Mouse (Mus musculus): ENCODE results near the gene Chuk. TPM values are rescaled to one million over a fixed set of nuclear protein-coding genes. Genes with fewer than 3 reads are reported as not detected.
A peak's percentile ranks its signal among the peaks of the same experiment; 100 is the strongest.

The Chuk gene
- polyA plus RNA-seq, 1 experiment from 2014 or later: 37.4 TPM

GRCm38 (mm10) chr19:44107661-44108521 is 611 bp upstream of the Chuk start:
- Histone ChIP-seq H3K9ac (peak overlapping the region; percentile 74), H3K36me3 (peaks cover 38% of the 10 kb centered on the region), H3K27me3 (replicated peaks) (no peaks in the 10 kb centered on the region), H3K27ac (ENCODE audit: poor library complexity, severe bottlenecking) (no peak overlapping the region), H3K9me3 (replicated peaks) (no peaks in the 10 kb centered on the region), H3K4me3 (peak overlapping the region; percentile 90), H3K4me1 (replicated peaks) (peaks cover 11% of the 10 kb centered on the region), H3K4me2 (peak overlapping the region; percentile 93)
- 30% methylated on average over 22 of the region's 22 CpGs for WGBS
- ATAC-seq (ENCODE audit: insufficient number of reproducible peaks, low FRiP score): 0 out of 2 replicates have a peak, but pooled peaks have one; percentile 26

GRCm38 (mm10) chr19:44104393-44104792 is 2.9 kb downstream of the Chuk start:
- Histone ChIP-seq H3K27me3 (replicated peaks) (no peaks in the 10 kb centered on the region), H3K4me1 (replicated peaks) (peaks cover 11% of the 10 kb centered on the region), H3K4me2 (no peak overlapping the region), H3K36me3 (peaks cover 17% of the 10 kb centered on the region), H3K9me3 (replicated peaks) (no peaks in the 10 kb centered on the region), H3K4me3 (no peak overlapping the region), H3K9ac (no peak overlapping the region), H3K27ac (ENCODE audit: poor library complexity, severe bottlenecking) (no peak overlapping the region)
- no peak for ATAC-seq (ENCODE audit: insufficient number of reproducible peaks, low FRiP score)
- WGBS: 83% methylated on average over 1 of the region's 1 CpGs

GRCm38 (mm10) chr19:44103001-44103400 is 4.3 kb downstream of the Chuk start:
- no peak overlapping the region for H3K4me3 ChIP-seq
- peaks cover 10% of the 10 kb centered on the region for H3K4me1 ChIP-seq (replicated peaks)
- H3K27ac ChIP-seq (ENCODE audit: poor library complexity, severe bottlenecking): no peak overlapping the region
- H3K27me3 ChIP-seq (replicated peaks): no peaks in the 10 kb centered on the region
- no peak overlapping the region for H3K9ac ChIP-seq
- H3K4me2 ChIP-seq: no peak overlapping the region
- no peaks in the 10 kb centered on the region for H3K9me3 ChIP-seq (replicated peaks)
- peaks cover 20% of the 10 kb centered on the region for H3K36me3 ChIP-seq
- ATAC-seq (ENCODE audit: insufficient number of reproducible peaks, low FRiP score): no peak
- WGBS: 94% methylated on average over 3 of the region's 3 CpGs

GRCm38 (mm10) chr19:44100840-44101239 is 6.4 kb downstream of the Chuk start:
- Histone ChIP-seq H3K9me3 (replicated peaks) (no peaks in the 10 kb centered on the region), H3K27ac (ENCODE audit: poor library complexity, severe bottlenecking) (no peak overlapping the region), H3K4me1 (replicated peaks) (no peaks in the 10 kb centered on the region), H3K9ac (no peak overlapping the region), H3K4me2 (no peak overlapping the region), H3K4me3 (no peak overlapping the region), H3K27me3 (replicated peaks) (no peaks in the 10 kb centered on the region), H3K36me3 (peaks cover 32% of the 10 kb centered on the region)
- ATAC-seq (ENCODE audit: insufficient number of reproducible peaks, low FRiP score): no peak

- no peak for ATAC-seq (ENCODE audit: insufficient number of reproducible peaks, low FRiP score)
- WGBS: 78% methylated on average over 3 of the region's 3 CpGs
- H3K9ac ChIP-seq: no peak overlapping the region
- H3K4me2 ChIP-seq: no peak overlapping the region
- no peak overlapping the region for H3K27ac ChIP-seq (ENCODE audit: poor library complexity, severe bottlenecking)
- H3K4me1 ChIP-seq (replicated peaks): no peaks in the 10 kb centered on the region
- H3K4me3 ChIP-seq: no peak overlapping the region
- no peaks in the 10 kb centered on the region for H3K27me3 ChIP-seq (replicated peaks)
- no peaks in the 10 kb centered on the region for H3K9me3 ChIP-seq (replicated peaks)
- peaks cover 53% of the 10 kb centered on the region for H3K36me3 ChIP-seq
Measured at GRCm38 (mm10) chr19:44086278-44086677, 21.0 kb downstream of the Chuk start.

GRCm38 (mm10) chr19:44080920-44081319 is 26.4 kb downstream of the Chuk start:
- H3K9me3 ChIP-seq (replicated peaks): no peaks in the 10 kb centered on the region
- no peaks in the 10 kb centered on the region for H3K27me3 ChIP-seq (replicated peaks)
- H3K36me3 ChIP-seq: peaks cover 63% of the 10 kb centered on the region
- no peaks in the 10 kb centered on the region for H3K4me1 ChIP-seq (replicated peaks)
- 88% methylated on average over 2 of the region's 2 CpGs for WGBS
- H3K4me3 ChIP-seq: no peak overlapping the region
- no peak overlapping the region for H3K4me2 ChIP-seq
- no peak overlapping the region for H3K27ac ChIP-seq (ENCODE audit: poor library complexity, severe bottlenecking)
- H3K9ac ChIP-seq: no peak overlapping the region
- ATAC-seq (ENCODE audit: insufficient number of reproducible peaks, low FRiP score): no peak

- Histone ChIP-seq H3K9me3 (replicated peaks) (no peaks in the 10 kb centered on the region), H3K27ac (ENCODE audit: poor library complexity, severe bottlenecking) (no peak overlapping the region), H3K4me1 (replicated peaks) (no peaks in the 10 kb centered on the region), H3K27me3 (replicated peaks) (no peaks in the 10 kb centered on the region), H3K36me3 (peaks cover 65% of the 10 kb centered on the region), H3K4me2 (no peak overlapping the region), H3K9ac (no peak overlapping the region), H3K4me3 (no peak overlapping the region)
- no peak for ATAC-seq (ENCODE audit: insufficient number of reproducible peaks, low FRiP score)
- WGBS: 81% methylated on average over 2 of the region's 2 CpGs
Measured at GRCm38 (mm10) chr19:44080023-44080422, 27.3 kb downstream of the Chuk start.

GRCm38 (mm10) chr19:44077024-44077423 is 30.3 kb downstream of the Chuk start:
- Histone ChIP-seq H3K27ac (ENCODE audit: poor library complexity, severe bottlenecking) (no peak overlapping the region), H3K4me2 (no peak overlapping the region), H3K4me3 (no peak overlapping the region), H3K27me3 (replicated peaks) (no peaks in the 10 kb centered on the region), H3K36me3 (peaks cover 58% of the 10 kb centered on the region), H3K9me3 (replicated peaks) (no peaks in the 10 kb centered on the region), H3K9ac (no peak overlapping the region), H3K4me1 (replicated peaks) (no peaks in the 10 kb centered on the region)
- ATAC-seq (ENCODE audit: insufficient number of reproducible peaks, low FRiP score): no peak
- WGBS: 85% methylated on average over 4 of the region's 4 CpGs

GRCm38 (mm10) chr19:44076457-44076856 is 30.8 kb downstream of the Chuk start:
- Histone ChIP-seq H3K27me3 (replicated peaks) (no peaks in the 10 kb centered on the region), H3K4me3 (no peak overlapping the region), H3K9ac (no peak overlapping the region), H3K27ac (ENCODE audit: poor library complexity, severe bottlenecking) (no peak overlapping the region), H3K36me3 (peaks cover 58% of the 10 kb centered on the region), H3K4me2 (no peak overlapping the region), H3K9me3 (replicated peaks) (no peaks in the 10 kb centered on the region), H3K4me1 (replicated peaks) (no peaks in the 10 kb centered on the region)
- ATAC-seq (ENCODE audit: insufficient number of reproducible peaks, low FRiP score): no peak
- 87% methylated on average over 9 of the region's 9 CpGs for WGBS

- no peak overlapping the region for H3K27ac ChIP-seq (ENCODE audit: poor library complexity, severe bottlenecking)
- no peaks in the 10 kb centered on the region for H3K4me1 ChIP-seq (replicated peaks)
- no peaks in the 10 kb centered on the region for H3K9me3 ChIP-seq (replicated peaks)
- WGBS: 75% methylated on average over 11 of the region's 11 CpGs
- no peaks in the 10 kb centered on the region for H3K27me3 ChIP-seq (replicated peaks)
- H3K4me3 ChIP-seq: no peak overlapping the region
- H3K36me3 ChIP-seq: peaks cover 48% of the 10 kb centered on the region
- H3K4me2 ChIP-seq: no peak overlapping the region
- no peak for ATAC-seq (ENCODE audit: insufficient number of reproducible peaks, low FRiP score)
- no peak overlapping the region for H3K9ac ChIP-seq
Measured at GRCm38 (mm10) chr19:44074986-44075385, 32.3 kb downstream of the Chuk start.

- Histone ChIP-seq H3K27ac (ENCODE audit: poor library complexity, severe bottlenecking) (no peak overlapping the region), H3K9ac (no peak overlapping the region), H3K4me1 (replicated peaks) (peaks cover 7% of the 10 kb centered on the region; the same call in 1 of the 2 replicates), H3K27me3 (replicated peaks) (no peaks in the 10 kb centered on the region), H3K4me2 (no peak overlapping the region), H3K9me3 (replicated peaks) (no peaks in the 10 kb centered on the region), H3K36me3 (peaks cover 24% of the 10 kb centered on the region), H3K4me3 (no peak overlapping the region)
- 70% methylated on average over 5 of the region's 5 CpGs for WGBS
- no peak for ATAC-seq (ENCODE audit: insufficient number of reproducible peaks, low FRiP score)
Measured at GRCm38 (mm10) chr19:44071166-44071565, 36.1 kb downstream of the Chuk start.

- Histone ChIP-seq H3K27ac (ENCODE audit: poor library complexity, severe bottlenecking) (no peak overlapping the region), H3K9ac (peak overlapping the region; percentile 81), H3K9me3 (replicated peaks) (no peaks in the 10 kb centered on the region), H3K4me2 (peak overlapping the region; percentile 94), H3K27me3 (replicated peaks) (no peaks in the 10 kb centered on the region), H3K4me1 (replicated peaks) (peaks cover 7% of the 10 kb centered on the region; the same call in 1 of the 2 replicates), H3K36me3 (peaks cover 12% of the 10 kb centered on the region), H3K4me3 (peak overlapping the region; percentile 81)
- no peak for ATAC-seq (ENCODE audit: insufficient number of reproducible peaks, low FRiP score)
- WGBS: 13% methylated on average over 4 of the region's 4 CpGs
Measured at GRCm38 (mm10) chr19:44069914-44070232, 37.4 kb downstream of the Chuk start.

Measured in heart, embryonic 12.5 days (tissue).